Mouse (Mus musculus) intestine, embryonic 16.5 days (tissue): Measurements from ENCODE around the gene Trmt1l. TPM values are rescaled to one million over a fixed set of nuclear protein-coding genes. Genes with fewer than 3 reads are reported as not detected.
A peak's percentile ranks its signal among the peaks of the same experiment; 100 is the strongest.

Source experiments
- ATAC-seq: fragments of 200-750 bp; cut with Nextera tagmentation; 2 replicates; pipeline ENCODE4 v1.8.0; 2017; ENCODE audit warnings: moderate TSS enrichment, moderate library complexity
- H3K27ac ChIP-seq: fragments of 300-500 bp; sonication (generic); 2 replicates; pipeline ENCODE4 v1.5.1; 2014; ENCODE audit warnings: mild to moderate bottlenecking, low read length
- H3K27me3 ChIP-seq: fragments of 300-500 bp; sonication (generic); replicated peaks from 2 replicates; pipeline ENCODE4 v1.6.1; 2014; ENCODE audit warnings: low read length, control low read depth, mixed read lengths; ENCODE audit not compliant: control insufficient read depth, insufficient read depth
- H3K36me3 ChIP-seq: fragments of 300-500 bp; sonication (generic); 2 replicates; pipeline ENCODE4 v1.6.1; 2014; ENCODE audit warnings: low read length, control low read depth; ENCODE audit not compliant: control insufficient read depth, insufficient read depth
- H3K4me1 ChIP-seq: fragments of 300-500 bp; sonication (generic); 2 replicates; pipeline ENCODE4 v1.6.1; 2014; ENCODE audit warnings: low read length, control low read depth, mixed read lengths; ENCODE audit not compliant: control insufficient read depth, insufficient read depth
- H3K4me2 ChIP-seq: fragments of 300-500 bp; sonication (generic); 2 replicates; pipeline ENCODE4 v1.6.1; 2014; ENCODE audit warnings: low read depth, low read length, control low read depth
- H3K4me3 ChIP-seq: fragments of 300-500 bp; sonication (generic); 2 replicates; pipeline ENCODE4 v1.5.1; 2014; ENCODE audit warnings: mild to moderate bottlenecking, low read length
- H3K9ac ChIP-seq: fragments of 300-500 bp; sonication (generic); 2 replicates; pipeline ENCODE4 v1.6.1; 2014; ENCODE audit warnings: low read depth, low read length
- H3K9me3 ChIP-seq: fragments of 300-500 bp; sonication (generic); 2 replicates; pipeline ENCODE4 v1.6.1; 2016; ENCODE audit warnings: low read length, control low read depth; ENCODE audit not compliant: control insufficient read depth
- WGBS: fragments of 180-500 bp; shearing (Covaris S2); extraction: QIAGEN DNeasy Blood & Tissue Kit; methylation state at CpG from one replicate; pipeline ENCODE4 v1.1.7; 2014; 5-methylcytosine and 5-hydroxymethylcytosine counted together
- polyA plus RNA-seq: library from polyadenylated mRNA; unstranded; fragments of >200 nt; fragmentation: Nextera tagmentation; extraction: Ambion mirVana; gene quantifications from 2 replicates; pipeline ENCODE4 v1.2.1, GENCODE M21; 2015

Gene Trmt1l
- 35.7 and 37.2 TPM in 2 replicates for polyA plus RNA-seq

GRCm38 (mm10) chr1:151428263-151429221 lies at the start of gene Trmt1l, which contains the start of gene Swt1:
TSS of gene Trmt1l (plus strand) at chr1:151428542.
TSS of gene Swt1 (minus strand) at chr1:151428455.
- H3K9me3 ChIP-seq, result no peaks in the 10 kb centered on the region
- no peaks in the 10 kb centered on the region for H3K36me3 ChIP-seq
- no peaks in the 10 kb centered on the region for H3K27me3 ChIP-seq
- peak within 1 kb of the TSS; percentile 97 for H3K27ac ChIP-seq
- peak within 1 kb of the TSS; percentile 67 for H3K4me2 ChIP-seq
- WGBS, result under 1% methylated on average over 74 of the region's 74 CpGs
- H3K4me3 ChIP-seq, result peak within 1 kb of the TSS; percentile 95
- ATAC-seq, result peak; percentile 98
- peak within 1 kb of the TSS; percentile 95 for H3K9ac ChIP-seq
- peaks cover 9% of the 10 kb centered on the region for H3K4me1 ChIP-seq

- Histone ChIP-seq H3K4me1 (no peaks in the 10 kb centered on the region), H3K4me2 (no peak overlapping the region), H3K27ac (no peak overlapping the region), H3K36me3 (peaks cover 3% of the 10 kb centered on the region; the same call in 1 of the 2 replicates), H3K4me3 (no peak overlapping the region), H3K27me3 (no peaks in the 10 kb centered on the region), H3K9ac (no peak overlapping the region), H3K9me3 (no peaks in the 10 kb centered on the region)
- 94% methylated on average over 1 of the region's 1 CpGs for WGBS
- ATAC-seq, result no peak
Observed at GRCm38 (mm10) chr1:151390029-151390428, 38.3 kb upstream of the Trmt1l start.

DNA sequence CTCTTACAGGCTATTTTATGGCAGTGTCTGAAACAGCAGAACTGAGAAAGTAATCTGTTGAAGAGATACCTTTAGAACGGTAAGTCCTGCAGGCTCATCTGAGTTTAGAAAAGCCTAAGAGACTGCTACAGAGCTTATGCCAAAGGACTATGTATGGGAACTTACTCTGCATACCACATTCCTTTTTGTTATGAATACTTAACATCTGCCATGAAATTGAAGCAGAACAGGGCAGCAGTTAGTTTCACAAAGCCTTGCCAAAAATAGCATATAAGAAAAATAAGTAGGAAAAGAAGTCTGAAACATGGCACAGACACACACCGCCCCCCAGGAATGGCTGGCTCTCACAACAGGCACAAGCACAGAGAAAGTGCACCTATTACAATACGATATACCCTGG lies 18.5 kb upstream of the Trmt1l start:
- 73% methylated on average over 3 of the region's 3 CpGs for WGBS
- no peaks in the 10 kb centered on the region for H3K4me1 ChIP-seq
- H3K27me3 ChIP-seq, result no peaks in the 10 kb centered on the region
- no peak overlapping the region for H3K9ac ChIP-seq
- no peak overlapping the region for H3K4me2 ChIP-seq
- no peak overlapping the region for H3K27ac ChIP-seq
- no peak overlapping the region for H3K4me3 ChIP-seq
- no peaks in the 10 kb centered on the region for H3K9me3 ChIP-seq
- ATAC-seq, result no peak
- peaks cover 2% of the 10 kb centered on the region; the same call in 1 of the 2 replicates for H3K36me3 ChIP-seq

DNA sequence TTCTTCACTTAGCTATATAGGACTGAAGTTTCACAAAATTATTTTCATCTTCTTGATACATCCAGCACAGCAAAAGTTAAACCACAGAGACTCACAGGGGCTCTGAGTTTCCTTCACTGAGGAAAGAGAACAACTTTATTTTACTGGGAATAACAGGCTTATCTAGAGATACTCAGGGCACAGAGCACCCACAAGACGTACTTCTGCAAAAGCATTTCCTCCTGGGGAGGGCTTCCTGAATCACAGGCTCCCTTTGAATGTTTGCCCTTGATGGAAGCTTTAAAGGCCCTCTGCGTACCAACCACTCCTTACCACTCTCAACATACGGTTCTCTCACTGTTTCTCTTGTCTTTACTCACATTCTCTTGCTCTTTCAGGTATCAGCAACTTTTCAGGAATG lies 6.2 kb upstream of the Trmt1l start:
- no peak overlapping the region for H3K4me2 ChIP-seq
- H3K27ac ChIP-seq, result no peak overlapping the region
- H3K4me3 ChIP-seq, result no peak overlapping the region
- H3K36me3 ChIP-seq, result 0 out of 2 replicates have a peak, but pooled peaks cover 4% of the 10 kb centered on the region
- no peak overlapping the region for H3K9ac ChIP-seq
- H3K27me3 ChIP-seq, result no peaks in the 10 kb centered on the region
- WGBS, result 62% methylated on average over 3 of the region's 3 CpGs
- ATAC-seq, result no peak
- H3K9me3 ChIP-seq, result no peaks in the 10 kb centered on the region
- H3K4me1 ChIP-seq, result peaks cover 2% of the 10 kb centered on the region; the same call in 1 of the 2 replicates

- ATAC-seq, result no peak; the same call in 1 of the 2 replicates
- peak overlapping the region; percentile 90 for H3K27ac ChIP-seq
Observed at GRCm38 (mm10) chr1:151426947-151427600, 1.3 kb upstream of the Trmt1l start.

GRCm38 (mm10) chr1:151427888-151428262 lies 467 bp upstream of the Trmt1l start:
- under 1% methylated on average over 26 of the region's 26 CpGs for WGBS

More at GRCm38 (mm10) chr1:151426947-151427600, 1.3 kb upstream of the Trmt1l start:
- no peaks in the 10 kb centered on the region for H3K27me3 ChIP-seq
- H3K4me2 ChIP-seq, result peak overlapping the region; percentile 67
- no peaks in the 10 kb centered on the region for H3K9me3 ChIP-seq
- 0 out of 2 replicates have a peak, but pooled peaks cover 4% of the 10 kb centered on the region for H3K36me3 ChIP-seq
- H3K9ac ChIP-seq, result peak overlapping the region; percentile 86
- WGBS, result 16% methylated on average over 7 of the region's 7 CpGs
- peaks cover 9% of the 10 kb centered on the region for H3K4me1 ChIP-seq
- H3K4me3 ChIP-seq, result peak overlapping the region; percentile 95

DNA sequence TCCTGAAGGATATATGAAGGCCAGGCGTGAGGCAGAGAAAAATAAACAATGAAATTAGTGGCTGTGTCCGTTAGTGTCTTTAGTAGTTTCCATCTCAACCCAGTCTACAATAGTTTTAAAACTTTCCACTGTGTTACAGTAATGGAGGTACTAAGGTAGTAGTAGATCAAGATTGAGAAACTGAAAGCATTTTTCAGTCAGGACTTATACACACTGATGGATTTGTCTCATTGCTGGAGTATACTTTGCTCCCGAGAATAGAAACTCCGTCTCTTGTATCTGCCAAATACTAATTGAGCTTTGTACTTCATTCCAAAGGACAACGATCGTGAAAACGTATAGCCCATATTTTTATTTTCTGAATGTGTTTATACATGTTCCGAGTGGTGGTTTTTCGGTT lies 974 bp downstream of the Trmt1l start:
- Histone ChIP-seq H3K9ac (peak overlapping the region; percentile 95), H3K4me3 (peak overlapping the region; percentile 95), H3K4me1 (peaks cover 9% of the 10 kb centered on the region), H3K9me3 (no peaks in the 10 kb centered on the region), H3K27me3 (no peaks in the 10 kb centered on the region), H3K36me3 (0 out of 2 replicates have a peak, but pooled peaks cover 1% of the 10 kb centered on the region), H3K27ac (peak overlapping the region; percentile 97), H3K4me2 (peak overlapping the region; percentile 38)
- ATAC-seq, result no peak
- 25% methylated on average over 9 of the region's 9 CpGs for WGBS

More at GRCm38 (mm10) chr1:151427888-151428262, 467 bp upstream of the Trmt1l start:
- peak overlapping the region; percentile 95 for H3K4me3 ChIP-seq
- peaks cover 9% of the 10 kb centered on the region for H3K4me1 ChIP-seq
- H3K9ac ChIP-seq, result peak overlapping the region; percentile 86
- H3K27me3 ChIP-seq, result no peaks in the 10 kb centered on the region
- ATAC-seq, result peak; percentile 57
- H3K27ac ChIP-seq, result peak overlapping the region; percentile 90
- H3K4me2 ChIP-seq, result peak overlapping the region; percentile 67
- H3K36me3 ChIP-seq, result no peaks in the 10 kb centered on the region
- H3K9me3 ChIP-seq, result no peaks in the 10 kb centered on the region

DNA sequence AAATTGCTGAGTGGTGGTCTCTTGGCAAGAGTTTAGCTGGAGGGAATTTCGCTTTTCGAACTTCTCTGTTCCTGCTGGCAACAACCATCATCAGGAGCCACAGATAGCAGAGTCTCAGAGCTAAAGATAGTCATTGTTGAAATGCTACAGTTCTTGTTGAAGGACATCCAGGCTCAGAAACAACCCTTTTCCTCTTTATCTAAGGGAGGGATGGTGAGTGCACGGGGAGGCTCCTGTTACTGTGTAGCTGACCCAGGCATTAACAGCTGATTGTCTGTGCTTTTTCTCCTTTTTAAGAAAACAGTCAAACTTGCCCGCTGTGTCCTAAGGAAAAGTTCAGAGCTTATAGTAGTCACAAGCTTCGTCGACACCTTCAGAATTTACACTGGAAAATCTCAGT lies 7.1 kb downstream of the Trmt1l start:
- Histone ChIP-seq H3K36me3 (peaks cover 2% of the 10 kb centered on the region; the same call in 1 of the 2 replicates), H3K9me3 (no peaks in the 10 kb centered on the region), H3K4me3 (no peak overlapping the region), H3K4me1 (no peaks in the 10 kb centered on the region), H3K4me2 (no peak overlapping the region), H3K27ac (no peak overlapping the region), H3K9ac (no peak overlapping the region), H3K27me3 (no peaks in the 10 kb centered on the region)
- 81% methylated on average over 6 of the region's 6 CpGs for WGBS
- no peak for ATAC-seq

DNA sequence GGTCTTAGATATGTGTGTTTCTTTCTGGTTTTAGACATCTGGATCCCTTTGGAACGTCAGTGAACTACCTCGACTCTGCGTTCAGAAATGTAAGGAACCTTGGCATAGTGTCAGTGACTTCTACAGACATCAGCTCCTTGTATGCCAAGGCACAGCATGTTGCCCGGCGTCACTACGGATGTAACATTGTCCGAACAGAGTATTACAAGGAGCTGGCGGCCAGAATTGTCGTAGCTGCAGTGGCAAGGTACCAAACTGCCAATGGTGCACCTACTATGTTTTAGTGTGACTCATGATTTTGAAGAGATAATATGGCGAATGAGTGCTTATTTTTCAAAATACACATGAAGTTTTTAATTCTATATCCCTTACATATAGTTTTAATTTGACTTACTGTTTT lies 21.5 kb downstream of the Trmt1l start:
- Histone ChIP-seq H3K27me3 (no peaks in the 10 kb centered on the region), H3K4me3 (no peak overlapping the region), H3K36me3 (peaks cover 32% of the 10 kb centered on the region), H3K9me3 (no peaks in the 10 kb centered on the region), H3K4me1 (no peaks in the 10 kb centered on the region), H3K9ac (no peak overlapping the region), H3K27ac (no peak overlapping the region), H3K4me2 (no peak overlapping the region)
- WGBS, result 94% methylated on average over 10 of the region's 10 CpGs
- ATAC-seq, result no peak
